Mouse (Mus musculus): ENCODE measurements around the gene Zfc3h1.

DNA sequence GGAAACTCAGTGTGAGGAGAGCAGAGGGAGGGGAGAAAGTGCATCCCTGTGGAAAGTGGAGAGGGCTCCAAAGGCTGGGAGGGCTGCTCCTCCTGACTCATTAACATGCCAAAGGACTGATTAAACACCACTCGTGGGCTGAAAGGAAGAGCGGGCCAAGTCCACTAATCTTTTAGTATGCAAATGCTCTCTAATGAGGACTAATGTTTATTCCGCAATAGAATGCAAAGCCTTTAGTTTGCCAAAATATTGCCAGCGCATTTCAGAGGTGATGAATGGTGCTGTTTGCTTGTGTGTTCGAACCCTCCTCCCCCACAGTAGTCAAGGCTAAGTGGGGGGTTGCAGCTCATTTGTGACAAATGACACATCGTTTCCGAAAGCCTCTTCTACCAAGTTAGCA, 84.3 kb downstream of the Zfc3h1 start:
- TF ChIP-seq EP300 (IDR thresholded peaks at IDR 0.05; ENCODE audit: low read depth) (no peak), CTCF (IDR thresholded peaks at IDR 0.05; ENCODE audit: low read depth) (no peak)

Measured in liver, postnatal 0 days (tissue).